Mouse (Mus musculus) T-helper 17 cell (primary cell): Measurements from ENCODE around the gene Vti1a.

ENCODE experiments used
- in situ Hi-C, 2 experiments: fragments of 300-600 bp; cut with MboI, MseI; formaldehyde crosslinking; loops; 1 replicate in 1 of 2; 2 replicates in 1 of 2; pipeline ENCODE4 v1.15.1; 2025; ENCODE audit warnings: high pct_unique_total_duplicates in 2 of 2

Gene Vti1a

DNA sequence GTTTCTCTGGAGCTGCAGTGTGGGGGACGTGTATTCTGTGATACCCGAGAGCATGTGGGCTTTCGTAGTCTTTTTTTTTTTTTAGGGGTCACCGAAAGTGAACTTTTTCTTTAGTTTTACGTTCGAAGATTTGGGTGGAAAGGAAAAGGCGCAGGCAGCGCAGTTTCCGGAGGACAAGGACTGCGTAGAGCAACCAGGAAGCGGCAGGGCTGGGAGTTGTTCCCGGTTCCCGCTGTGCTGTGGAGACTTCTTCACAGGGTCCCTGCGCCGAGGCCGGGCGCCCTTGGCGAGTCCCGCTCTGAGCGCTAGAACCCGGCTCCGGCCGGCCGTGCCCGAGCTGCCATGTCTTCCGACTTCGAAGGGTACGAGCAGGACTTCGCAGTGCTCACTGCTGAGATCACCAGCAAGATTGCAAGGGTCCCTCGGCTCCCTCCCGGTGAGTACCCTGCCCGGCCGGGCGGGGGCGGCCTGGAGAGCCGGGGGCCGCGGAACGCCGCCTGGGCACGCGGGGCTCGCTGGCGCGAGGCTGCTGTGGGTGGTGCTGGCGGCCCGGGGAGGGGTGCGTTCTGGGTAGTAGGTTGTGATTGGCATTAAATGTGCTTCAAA, at the start of gene Vti1a:
Vti1a (plus strand) TSS at position 187 of the 606 bp plus-strand sequence.
- in situ Hi-C loops: no loop called here

DNA sequence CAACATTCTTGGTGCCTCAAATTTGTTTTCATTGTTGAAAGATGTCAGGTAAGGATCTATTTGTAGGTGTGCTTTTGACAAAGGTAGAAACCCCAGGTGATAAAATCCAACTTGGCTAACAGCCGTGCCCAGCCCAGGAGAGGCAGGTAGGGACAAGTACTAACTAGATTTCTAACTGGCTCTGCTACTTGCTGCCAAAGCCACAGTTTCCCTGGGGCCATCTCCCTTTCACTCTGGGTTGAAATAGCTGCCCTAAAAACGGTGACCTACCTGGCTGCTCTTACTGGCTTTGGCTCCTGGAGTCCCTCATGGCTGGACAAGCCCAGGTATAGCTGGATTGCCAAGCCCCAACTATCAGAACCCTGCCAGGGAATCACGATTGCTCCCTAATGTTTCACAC, 49.3 kb upstream of the Vti1a start:
- in situ Hi-C loops: loop anchor here in 1 of 2 experiments (25.0 kb wide), 1 partner anchor 1854 kb away; no protein-coding TSS in a partner anchor

- in situ Hi-C loops: loop anchor here in 1 of 2 experiments (25.0 kb wide), 1 partner anchor 1856 kb away; no protein-coding TSS in a partner anchor
Measured at GRCm38 (mm10) chr19:55268150-55268549, 47.9 kb upstream of the Vti1a start.

DNA sequence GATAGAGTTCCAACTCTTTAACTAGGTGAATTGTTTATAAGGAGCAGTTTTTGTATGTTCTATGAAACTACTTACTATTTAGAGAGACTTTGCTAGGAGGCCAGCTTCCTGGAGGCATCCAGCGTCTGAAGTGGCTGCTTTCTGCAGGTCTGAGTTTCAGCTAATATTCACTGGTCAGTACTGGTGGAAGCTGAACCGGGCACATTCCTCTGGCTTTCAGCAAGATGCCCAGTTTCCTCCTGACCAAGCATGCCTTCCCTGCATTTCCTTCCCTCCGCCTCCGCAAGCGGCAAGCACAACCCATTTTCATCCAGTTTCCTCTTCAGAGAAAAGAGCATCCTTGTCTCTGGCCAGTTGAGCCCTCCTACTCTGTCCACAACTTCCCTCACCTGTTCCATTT, 47.0 kb upstream of the Vti1a start:
- in situ Hi-C loops: loop anchor here in 1 of 2 experiments (25.0 kb wide), 1 partner anchor 1857 kb away; no protein-coding TSS in a partner anchor

DNA sequence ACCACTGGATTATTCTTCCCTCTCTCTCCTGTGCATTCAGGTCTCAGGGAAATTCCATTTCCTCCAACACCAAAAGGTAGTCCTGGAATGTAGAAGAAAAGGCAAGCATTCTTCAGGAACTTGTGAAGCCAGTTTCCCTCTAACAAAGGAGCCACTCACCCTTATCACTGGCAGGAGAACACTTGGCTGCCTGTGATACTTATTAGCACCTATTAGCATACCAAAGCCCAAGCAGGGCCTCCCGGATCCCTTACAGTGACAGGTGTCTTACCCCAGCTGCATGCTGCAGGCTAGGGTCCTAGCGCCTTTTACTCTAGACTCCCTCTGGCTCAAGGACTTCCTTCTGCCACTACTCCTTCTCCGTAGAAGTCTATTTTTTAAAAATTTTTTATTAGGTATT, 44.6 kb upstream of the Vti1a start:
- in situ Hi-C loops: loop anchor here in 1 of 2 experiments (25.0 kb wide), 1 partner anchor 1859 kb away; no protein-coding TSS in a partner anchor

DNA sequence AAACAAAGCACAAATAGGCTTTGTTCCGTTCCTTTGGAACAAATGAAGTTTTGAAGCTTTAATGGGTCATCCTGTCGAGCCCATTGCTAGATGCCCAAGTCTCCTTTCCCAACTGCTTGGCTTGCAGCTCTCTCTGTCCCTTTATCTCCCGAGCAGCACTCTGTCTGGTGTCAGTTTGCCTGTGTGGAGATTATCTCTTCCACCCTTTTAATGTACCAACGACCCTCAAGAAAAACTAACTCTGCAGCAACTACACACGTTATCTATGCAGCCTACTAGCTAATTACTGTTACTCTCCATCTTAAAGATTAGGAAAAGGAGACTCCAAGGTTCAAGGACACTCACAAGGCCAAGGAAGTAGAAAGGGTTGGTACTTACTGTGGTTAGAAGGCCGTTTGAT, 42.8 kb upstream of the Vti1a start:
- in situ Hi-C loops: loop anchor here in 1 of 2 experiments (25.0 kb wide), 1 partner anchor 1861 kb away; no protein-coding TSS in a partner anchor

DNA sequence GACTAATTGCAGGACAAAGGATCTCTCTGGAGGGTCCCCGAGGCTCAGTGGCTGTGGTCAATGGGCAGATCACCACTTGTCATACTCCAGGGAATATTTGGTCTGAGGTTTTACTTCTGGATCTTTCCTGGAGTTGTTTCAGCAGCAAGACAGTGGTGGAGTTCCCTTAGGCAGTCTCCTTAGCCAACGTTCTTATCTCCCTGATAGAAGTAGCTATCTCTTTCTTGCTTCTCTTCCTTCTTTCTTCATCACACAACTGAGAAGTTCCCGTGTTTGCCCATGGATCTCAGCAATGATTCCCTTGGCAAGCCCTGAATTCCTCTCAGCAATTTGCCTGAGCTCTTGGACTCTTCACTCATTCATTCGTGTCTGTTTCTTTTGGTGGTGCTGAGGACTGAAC, 40.0 kb upstream of the Vti1a start:
- in situ Hi-C loops: no loop called here

DNA sequence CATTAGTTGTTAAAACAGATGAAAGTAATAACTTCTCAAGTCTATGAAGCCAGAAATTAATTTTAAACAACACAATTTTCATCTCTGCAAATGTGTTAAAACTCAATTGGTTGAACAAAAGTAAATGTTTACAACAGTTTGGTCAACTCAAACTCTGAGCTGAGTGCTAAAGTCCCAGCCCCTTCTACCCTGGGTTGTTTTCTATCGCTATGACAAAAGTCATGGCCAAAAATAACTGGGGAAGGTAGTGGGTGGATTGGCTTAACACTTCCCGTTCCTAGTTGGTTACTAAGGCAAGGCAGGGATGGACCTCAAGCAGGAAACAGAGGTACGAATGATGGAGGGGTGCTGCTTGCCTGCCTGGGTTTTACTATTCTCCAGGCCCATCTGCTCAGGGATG, 39.3 kb upstream of the Vti1a start:
- in situ Hi-C loops: no loop called here

DNA sequence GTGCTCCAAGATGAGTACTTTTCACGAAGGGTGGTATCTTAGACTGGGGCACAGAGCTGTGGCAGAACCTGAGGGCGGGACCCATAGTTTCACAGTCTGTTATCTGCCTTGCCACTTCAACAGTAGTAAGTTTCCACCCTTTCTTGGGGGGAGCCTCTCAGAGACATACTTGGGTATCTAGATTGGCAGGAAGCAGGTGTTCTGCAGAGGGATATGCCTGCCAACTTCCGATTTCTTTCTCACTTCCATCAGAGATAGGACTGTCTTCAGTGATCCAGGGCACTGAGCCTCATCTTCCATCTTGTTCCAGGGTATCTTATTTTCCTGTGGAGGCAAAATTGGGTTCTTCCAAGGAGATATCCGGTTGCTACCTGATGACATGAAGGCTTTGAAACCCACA, 32.0 kb upstream of the Vti1a start:
- in situ Hi-C loops: no loop called here

DNA sequence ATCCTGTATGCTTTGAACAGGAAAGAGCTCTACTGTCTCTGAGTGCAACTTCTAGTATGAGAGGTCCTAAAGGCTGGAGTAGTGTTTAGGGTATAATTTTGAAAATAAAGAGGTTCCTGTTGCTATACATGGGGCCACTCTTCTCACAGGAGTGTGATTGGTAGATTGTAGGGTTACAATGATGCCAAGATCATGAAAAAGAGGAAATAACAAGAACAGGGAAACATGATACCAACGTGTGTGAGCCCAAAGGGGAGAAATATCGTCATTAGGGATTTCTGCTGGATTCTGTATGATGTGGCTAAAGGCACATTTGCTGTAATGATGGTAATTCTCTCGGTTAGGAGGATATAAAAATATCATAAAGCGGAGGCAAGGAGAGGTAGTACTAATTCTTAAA, 30.1 kb upstream of the Vti1a start:
- in situ Hi-C loops: no loop called here

DNA sequence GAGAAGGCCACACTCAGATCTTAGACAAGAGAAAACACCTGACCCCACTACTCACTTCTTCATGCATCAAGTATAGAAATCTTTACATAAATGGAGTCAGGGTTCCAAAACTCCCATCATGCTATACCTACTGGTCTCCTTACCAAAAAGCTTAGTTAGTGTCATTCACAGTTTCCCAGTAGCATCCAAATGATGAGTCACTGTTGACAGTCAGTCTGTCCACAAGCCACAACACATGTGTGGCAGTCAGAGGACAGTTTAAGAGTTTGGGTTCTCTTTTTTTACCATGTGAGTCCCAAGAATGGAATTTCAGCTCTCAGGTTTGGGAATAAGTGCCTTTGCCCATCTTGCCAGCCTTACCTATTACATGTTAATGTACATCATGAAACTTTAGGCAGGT, 27.1 kb upstream of the Vti1a start:
- in situ Hi-C loops: no loop called here

- in situ Hi-C loops: no loop called here
Measured at GRCm38 (mm10) chr19:55290621-55291270, 25.3 kb upstream of the Vti1a start.

DNA sequence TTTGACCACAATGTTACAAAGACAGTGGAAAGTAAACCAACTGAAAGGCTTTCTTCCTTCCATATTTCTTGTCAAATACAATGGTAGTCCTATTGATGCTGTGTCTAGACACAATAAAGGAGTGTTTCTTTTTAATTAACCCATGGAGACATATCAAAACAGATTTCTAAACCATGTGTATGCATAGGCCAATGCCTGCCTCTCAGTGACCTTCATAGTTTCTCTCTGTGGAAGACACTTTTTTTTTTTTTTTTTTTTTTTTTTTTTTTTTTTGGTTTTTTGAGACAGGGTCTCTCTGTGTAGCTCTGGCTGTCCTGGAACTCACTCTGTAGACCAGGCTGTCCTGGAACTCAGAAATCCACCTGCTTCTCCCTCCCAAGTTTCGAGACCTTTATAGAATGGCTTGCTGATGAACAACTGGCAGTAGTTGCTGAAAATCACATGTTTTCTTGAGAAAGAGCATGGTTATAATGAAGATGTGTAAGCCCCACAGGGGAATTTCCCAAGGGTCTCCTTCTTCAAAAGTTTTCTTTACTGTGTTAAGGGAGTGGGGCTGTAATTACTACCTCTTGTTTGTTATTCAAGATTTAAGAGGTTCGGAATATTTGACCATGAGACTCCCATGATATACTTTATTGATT, 23.8 kb upstream of the Vti1a start:
- in situ Hi-C loops: no loop called here

- in situ Hi-C loops: no loop called here
Measured at GRCm38 (mm10) chr19:55293175-55293574, 22.9 kb upstream of the Vti1a start.

DNA sequence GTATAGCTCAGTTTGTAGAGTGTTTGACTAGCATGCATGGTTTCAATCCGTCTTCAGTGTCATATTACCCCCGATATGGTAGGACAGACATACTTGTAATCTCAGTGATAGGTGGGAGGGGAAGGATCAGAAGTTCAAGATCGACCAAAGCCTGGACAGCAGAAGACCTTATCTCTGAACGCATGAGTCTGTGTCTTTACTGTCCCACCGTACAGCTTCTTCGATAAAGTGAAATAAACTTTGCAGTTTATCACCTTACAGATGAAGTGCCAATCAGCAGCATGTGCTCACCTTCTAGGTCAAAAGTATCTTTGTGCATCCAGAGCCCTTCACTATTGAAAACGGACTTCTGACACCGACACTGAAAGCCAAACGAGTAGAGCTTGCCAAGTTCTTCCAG, 21.0 kb upstream of the Vti1a start:
- in situ Hi-C loops: no loop called here

GRCm38 (mm10) chr19:55295556-55295955, 20.5 kb upstream of the Vti1a start:
- in situ Hi-C loops: no loop called here

- in situ Hi-C loops: no loop called here
Measured at GRCm38 (mm10) chr19:55296301-55296700, 19.8 kb upstream of the Vti1a start.

DNA sequence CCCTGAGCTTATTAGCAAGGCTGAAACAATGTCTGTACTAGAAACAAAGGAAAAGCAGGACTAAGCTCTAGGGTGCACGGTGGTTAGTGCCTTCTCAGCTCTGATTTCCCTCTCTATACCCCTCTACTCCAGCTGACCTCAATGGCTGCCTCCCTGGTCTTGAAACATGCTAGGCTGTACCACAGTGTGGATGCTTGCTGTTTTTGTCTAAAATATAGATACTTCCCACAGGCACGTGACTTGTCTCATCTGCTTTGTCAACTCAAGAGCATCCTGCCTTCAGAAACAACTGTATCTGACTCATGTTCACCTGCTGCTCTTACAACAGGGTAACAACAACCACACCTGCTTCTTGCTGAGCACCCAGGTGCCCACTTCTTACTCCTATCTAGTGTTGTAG, 18.6 kb upstream of the Vti1a start:
- in situ Hi-C loops: no loop called here

DNA sequence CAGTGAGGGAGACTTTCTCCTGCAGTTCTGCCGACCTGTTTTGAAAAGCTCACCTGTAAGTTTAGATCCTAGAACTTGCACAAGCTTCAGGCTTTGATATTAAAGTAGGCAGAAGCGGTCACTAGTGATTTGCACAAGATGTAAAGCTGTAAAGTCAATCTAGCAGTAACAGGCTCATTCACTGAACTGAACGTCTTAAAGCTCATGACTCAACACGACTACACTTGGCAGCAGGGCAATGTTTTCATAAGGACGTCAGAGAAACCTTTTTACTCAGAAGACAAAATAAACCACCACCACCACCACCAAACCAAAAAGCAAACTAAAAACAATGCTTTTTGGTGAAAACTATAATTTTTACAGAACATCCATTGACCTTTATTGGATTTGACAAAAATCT, 18.1 kb upstream of the Vti1a start:
- in situ Hi-C loops: no loop called here

- in situ Hi-C loops: no loop called here
Measured at GRCm38 (mm10) chr19:55299378-55299777, 16.7 kb upstream of the Vti1a start.

- in situ Hi-C loops: no loop called here
Measured at GRCm38 (mm10) chr19:55300525-55300924, 15.6 kb upstream of the Vti1a start.

- in situ Hi-C loops: loop anchor here in 1 of 2 experiments (5.0 kb wide), 1 partner anchor 83 kb away; no protein-coding TSS in a partner anchor
Measured at GRCm38 (mm10) chr19:55305024-55305423, 11.1 kb upstream of the Vti1a start.

DNA sequence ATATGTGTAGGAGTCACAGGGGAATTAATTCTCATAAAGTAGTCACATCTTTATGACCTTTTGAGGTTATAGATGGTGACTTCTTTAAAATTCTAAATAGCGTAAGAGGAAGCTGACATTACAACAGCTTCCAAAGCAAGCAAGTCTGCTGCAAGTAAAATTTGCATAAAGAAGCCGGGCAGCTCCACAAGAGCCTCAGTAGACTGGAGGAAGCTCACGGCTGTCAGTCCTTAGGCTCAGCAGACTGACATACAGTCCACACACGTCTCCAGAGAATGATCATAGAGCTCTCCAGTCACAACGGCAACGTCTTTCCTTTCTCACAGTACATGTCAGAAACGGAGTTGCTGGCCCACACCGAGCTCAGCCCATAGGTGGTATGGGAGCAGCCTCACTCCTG, 4.2 kb upstream of the Vti1a start:
- in situ Hi-C loops: no loop called here
